Mouse (Mus musculus) ES-Bruce4 (cell line): ENCODE results near the gene Coq8a. TPM values are rescaled to one million over a fixed set of nuclear protein-coding genes. Genes with fewer than 3 reads are reported as not detected.

Experiments
- H3K27ac ChIP-seq: 2 replicates; pipeline ENCODE4 v1.5.1; 2012; ENCODE audit warnings: low read length, inconsistent platforms; ENCODE audit not compliant: insufficient read depth
- H3K27me3 ChIP-seq: 2 replicates; pipeline ENCODE4 v1.6.1; 2012; ENCODE audit warnings: mild to moderate bottlenecking, low read length, inconsistent platforms; ENCODE audit not compliant: control insufficient read depth, poor library complexity, insufficient read depth, severe bottlenecking
- H3K36me3 ChIP-seq: 2 replicates; pipeline ENCODE4 v1.6.1; 2012; ENCODE audit warnings: inconsistent platforms, mild to moderate bottlenecking, low read length, moderate library complexity; ENCODE audit not compliant: control insufficient read depth, poor library complexity, insufficient read depth, severe bottlenecking
- H3K4me1 ChIP-seq: one replicate; pipeline ENCODE4 v1.8.1; 2011; ENCODE audit warnings: low read length; ENCODE audit not compliant: control insufficient read depth, insufficient read depth
- H3K4me3 ChIP-seq: 2 replicates; pipeline ENCODE4 v1.5.1; 2011; ENCODE audit warnings: low read depth, mild to moderate bottlenecking, low read length
- H3K9ac ChIP-seq: 2 replicates; pipeline ENCODE4 v1.6.1; 2012; ENCODE audit warnings: low read depth, mild to moderate bottlenecking, inconsistent platforms; ENCODE audit not compliant: poor library complexity, severe bottlenecking
- H3K9me3 ChIP-seq: replicated peaks from 2 replicates; pipeline ENCODE4 v1.6.1; 2012; ENCODE audit warnings: mild to moderate bottlenecking, low read length, inconsistent platforms; ENCODE audit not compliant: control insufficient read depth, poor library complexity, insufficient read depth, severe bottlenecking
- CTCF ChIP-seq: IDR thresholded peaks from one replicate; pipeline ENCODE4 v1.8.1; 2011; ENCODE audit warnings: low read depth, low read length
- EP300 ChIP-seq: IDR thresholded peaks from 2 replicates; pipeline ENCODE4 v1.6.1; 2011; ENCODE audit warnings: low read depth, low read length; ENCODE audit not compliant: insufficient read depth
- POLR2A ChIP-seq: IDR thresholded peaks from one replicate; pipeline ENCODE4 v1.8.1; 2011; ENCODE audit warnings: low read length; ENCODE audit not compliant: insufficient read depth
- polyA plus RNA-seq: library from polyadenylated mRNA; stranded (reverse); fragments of >200 nt; gene quantifications from 2 replicates; pipeline ENCODE4 v1.2.4, GENCODE M21; 2011; ENCODE audit warnings: low read depth; ENCODE audit not compliant: missing spikeins, insufficient read depth, insufficient read length

Coq8a gene
- polyA plus RNA-seq, 1 experiment = 6.9 TPM

- no peaks in the 10 kb centered on the region for H3K27me3 ChIP-seq
- no peak overlapping the region for H3K4me3 ChIP-seq
- H3K4me1 ChIP-seq = peaks cover 2% of the 10 kb centered on the region
- no peak overlapping the region for H3K27ac ChIP-seq
- TF ChIP-seq EP300 (no peak), POLR2A (no peak), CTCF (no peak)
- H3K36me3 ChIP-seq = no peaks in the 10 kb centered on the region
- H3K9ac ChIP-seq = no peak overlapping the region
- H3K9me3 ChIP-seq = no peaks in the 10 kb centered on the region
Measured at GRCm38 (mm10) chr1:180229906-180230305, 30.5 kb upstream of the Coq8a start.

GRCm38 (mm10) chr1:180228854-180229253 is 29.5 kb upstream of the Coq8a start:
- Histone ChIP-seq H3K4me3 (no peak overlapping the region), H3K36me3 (no peaks in the 10 kb centered on the region), H3K4me1 (peaks cover 2% of the 10 kb centered on the region), H3K27ac (no peak overlapping the region), H3K9me3 (no peaks in the 10 kb centered on the region), H3K27me3 (no peaks in the 10 kb centered on the region), H3K9ac (no peak overlapping the region)
- no peak for TF ChIP-seq POLR2A
- TF ChIP-seq EP300 = no peak
- no peak for TF ChIP-seq CTCF

- peaks cover 2% of the 10 kb centered on the region for H3K4me1 ChIP-seq
- 0 out of 2 replicates have a peak overlapping the region, but pooled peaks have one; percentile 4 for H3K9ac ChIP-seq
- no peaks in the 10 kb centered on the region for H3K9me3 ChIP-seq
- no peak overlapping the region for H3K4me3 ChIP-seq
- no peaks in the 10 kb centered on the region for H3K36me3 ChIP-seq
- peak overlapping the region; percentile 40; the same call in 1 of the 2 replicates for H3K27ac ChIP-seq
- TF ChIP-seq CTCF (no peak), EP300 (no peak), POLR2A (no peak)
- no peaks in the 10 kb centered on the region for H3K27me3 ChIP-seq
Measured at GRCm38 (mm10) chr1:180226766-180227165, 27.4 kb upstream of the Coq8a start.

- H3K36me3 ChIP-seq = no peaks in the 10 kb centered on the region
- peak overlapping the region; percentile 40 for H3K27ac ChIP-seq
- H3K27me3 ChIP-seq = no peaks in the 10 kb centered on the region
- H3K9ac ChIP-seq = peak overlapping the region; percentile 4; the same call in 1 of the 2 replicates
- H3K4me1 ChIP-seq = peaks cover 2% of the 10 kb centered on the region
- H3K9me3 ChIP-seq = no peaks in the 10 kb centered on the region
- H3K4me3 ChIP-seq = peak overlapping the region; percentile 48
- peak; percentile 42 for TF ChIP-seq CTCF
- TF ChIP-seq POLR2A = no peak
- TF ChIP-seq EP300 = no peak
Measured at GRCm38 (mm10) chr1:180226221-180226713, 26.9 kb upstream of the Coq8a start.

- Histone ChIP-seq H3K4me3 (peak overlapping the region; percentile 48), H3K9ac (peak overlapping the region; percentile 4; the same call in 1 of the 2 replicates), H3K27ac (peak overlapping the region; percentile 40; the same call in 1 of the 2 replicates), H3K36me3 (no peaks in the 10 kb centered on the region), H3K27me3 (no peaks in the 10 kb centered on the region), H3K4me1 (peaks cover 2% of the 10 kb centered on the region), H3K9me3 (no peaks in the 10 kb centered on the region)
- TF ChIP-seq EP300 (no peak), CTCF (no peak), POLR2A (no peak)
Measured at GRCm38 (mm10) chr1:180225500-180226220, 26.3 kb upstream of the Coq8a start.

- H3K27me3 ChIP-seq = no peaks in the 10 kb centered on the region
- no peaks in the 10 kb centered on the region for H3K36me3 ChIP-seq
- H3K9me3 ChIP-seq = no peaks in the 10 kb centered on the region
- H3K27ac ChIP-seq = no peak overlapping the region
- TF ChIP-seq EP300 = no peak
- no peak overlapping the region for H3K9ac ChIP-seq
- no peak overlapping the region for H3K4me3 ChIP-seq
- H3K4me1 ChIP-seq = peaks cover 2% of the 10 kb centered on the region
Measured at GRCm38 (mm10) chr1:180222007-180222406, 22.6 kb upstream of the Coq8a start.
